Mouse (Mus musculus) hindbrain, embryonic 11.5 days (tissue): ENCODE measurements around the gene Uhmk1. TPM values are rescaled to one million over a fixed set of nuclear protein-coding genes. Genes with fewer than 3 reads are reported as not detected.

ENCODE experiments used
- ATAC-seq: fragments of 200-750 bp; cut with Nextera tagmentation; 2 replicates; pipeline ENCODE4 v1.8.0; 2017; ENCODE audit warnings: mild to moderate bottlenecking, moderate TSS enrichment, moderate library complexity; ENCODE audit not compliant: low FRiP score
- DNase-seq: peaks from one replicate; pipeline ENCODE4 v3.0.0-alpha.2; 2015; ENCODE audit warnings: low spot score
- H3K27ac ChIP-seq: fragments of 300-500 bp; sonication (generic); 2 replicates; pipeline ENCODE4 v1.5.1; 2014; ENCODE audit warnings: mild to moderate bottlenecking, low read depth, low read length
- H3K27me3 ChIP-seq: fragments of 300-500 bp; sonication (generic); 2 replicates; pipeline ENCODE4 v1.6.1; 2014; ENCODE audit warnings: mild to moderate bottlenecking, low read length, moderate library complexity, mixed read lengths; ENCODE audit not compliant: control insufficient read depth, insufficient read depth
- H3K36me3 ChIP-seq: fragments of 300-500 bp; sonication (generic); 2 replicates; pipeline ENCODE4 v1.6.1; 2014; ENCODE audit warnings: mild to moderate bottlenecking, low read length, moderate library complexity, mixed read lengths; ENCODE audit not compliant: control insufficient read depth, insufficient read depth
- H3K4me1 ChIP-seq: fragments of 300-500 bp; sonication (generic); replicated peaks from 2 replicates; pipeline ENCODE4 v1.6.1; 2014; ENCODE audit warnings: low read length, mixed read lengths; ENCODE audit not compliant: control insufficient read depth, insufficient read depth
- H3K4me2 ChIP-seq: fragments of 300-500 bp; sonication (generic); replicated peaks from 2 replicates; pipeline ENCODE4 v1.6.1; 2014; ENCODE audit warnings: mild to moderate bottlenecking, low read depth, low read length
- H3K4me3 ChIP-seq: fragments of 300-500 bp; sonication (generic); 2 replicates; pipeline ENCODE4 v1.5.1; 2014; ENCODE audit warnings: low read depth, low read length
- H3K9ac ChIP-seq: fragments of 300-500 bp; sonication (generic); 2 replicates; pipeline ENCODE4 v1.6.1; 2014; ENCODE audit warnings: low read depth, low read length
- H3K9me3 ChIP-seq: fragments of 300-500 bp; sonication (generic); 2 replicates; pipeline ENCODE4 v1.6.1; 2016; ENCODE audit warnings: low read length; ENCODE audit not compliant: control insufficient read depth
- WGBS: fragments of 180-500 bp; shearing (Covaris S2); extraction: QIAGEN DNeasy Blood & Tissue Kit; methylation state at CpG from one replicate; pipeline ENCODE4 v1.1.7; 2014; 5-methylcytosine and 5-hydroxymethylcytosine counted together
- polyA plus RNA-seq: library from polyadenylated mRNA; unstranded; fragments of >200 nt; fragmentation: Nextera tagmentation; extraction: Ambion mirVana; gene quantifications from 2 replicates; pipeline ENCODE4 v1.2.1, GENCODE M21; 2014

Uhmk1 gene
- polyA plus RNA-seq, 1 experiment from 2014 or later: 13.6 TPM

- H3K9me3 ChIP-seq: no peaks in the 10 kb centered on the region
- DNase-seq: no peak
- no peak overlapping the region for H3K9ac ChIP-seq
- H3K4me3 ChIP-seq: no peak overlapping the region
- no peaks in the 10 kb centered on the region for H3K27me3 ChIP-seq
- WGBS: 81% methylated on average over 2 of the region's 2 CpGs
- H3K36me3 ChIP-seq: no peaks in the 10 kb centered on the region
- no peak overlapping the region for H3K4me2 ChIP-seq
- ATAC-seq: no peak
- no peaks in the 10 kb centered on the region for H3K4me1 ChIP-seq
- H3K27ac ChIP-seq: no peak overlapping the region
Measured at GRCm38 (mm10) chr1:170164053-170164614, 51.1 kb downstream of the Uhmk1 start.

DNA sequence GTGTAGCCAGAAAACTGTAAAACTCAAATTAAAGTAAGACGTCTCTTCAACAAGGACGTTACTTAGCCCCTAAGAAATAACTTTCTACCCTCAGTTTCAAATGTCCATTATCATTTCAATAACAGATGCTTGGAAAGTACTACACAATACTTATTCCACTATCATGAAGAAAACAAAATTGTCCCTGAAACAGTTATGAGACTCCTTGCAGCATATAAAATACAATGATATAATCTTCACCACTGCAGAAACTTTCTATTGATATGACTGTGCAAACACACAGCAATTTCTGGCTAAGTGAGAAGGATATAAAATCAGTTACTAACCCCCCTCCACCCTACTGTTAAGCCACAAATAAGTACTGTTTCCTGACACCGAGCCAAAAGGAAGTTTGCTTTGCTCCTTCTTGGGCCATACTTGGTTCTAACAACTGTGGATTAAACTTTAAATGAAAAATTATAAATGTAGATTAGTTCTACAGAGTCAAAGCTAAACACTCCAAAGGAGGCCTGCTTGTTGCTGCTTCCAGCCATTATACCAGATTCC lies 51.7 kb downstream of the Uhmk1 start:
- H3K27me3 ChIP-seq: no peaks in the 10 kb centered on the region
- H3K4me3 ChIP-seq: no peak overlapping the region
- H3K9me3 ChIP-seq: no peaks in the 10 kb centered on the region
- DNase-seq (no peak), ATAC-seq (no peak)
- H3K4me2 ChIP-seq: no peak overlapping the region
- no peaks in the 10 kb centered on the region for H3K4me1 ChIP-seq
- 89% methylated on average over 3 of the region's 3 CpGs for WGBS
- H3K9ac ChIP-seq: no peak overlapping the region
- no peaks in the 10 kb centered on the region for H3K36me3 ChIP-seq
- no peak overlapping the region for H3K27ac ChIP-seq

DNA sequence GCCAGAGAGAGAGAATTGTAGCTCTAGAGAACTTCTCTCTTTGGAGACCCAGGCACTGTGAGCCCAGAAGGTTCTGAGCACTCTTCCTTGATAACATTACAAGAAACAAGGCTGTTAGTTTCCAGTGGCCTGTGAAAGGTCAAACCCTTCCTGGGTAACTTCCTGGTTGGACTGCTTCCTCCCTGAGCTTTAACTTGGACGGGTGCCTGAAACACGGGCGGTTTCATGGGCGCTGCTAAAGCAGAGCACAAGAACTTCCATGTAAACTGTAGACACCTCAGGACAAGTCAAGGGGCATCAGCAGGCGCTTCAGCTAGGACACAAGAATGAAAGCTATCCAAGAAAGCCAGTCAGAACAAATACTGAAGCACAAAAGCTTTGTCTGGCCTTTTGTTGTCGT lies 53.3 kb downstream of the Uhmk1 start:
- ATAC-seq (no peak), DNase-seq (no peak)
- Histone ChIP-seq H3K27ac (no peak overlapping the region), H3K9ac (no peak overlapping the region), H3K4me3 (no peak overlapping the region), H3K36me3 (no peaks in the 10 kb centered on the region), H3K4me1 (no peaks in the 10 kb centered on the region), H3K9me3 (no peaks in the 10 kb centered on the region), H3K4me2 (no peak overlapping the region), H3K27me3 (no peaks in the 10 kb centered on the region)
- WGBS: 85% methylated on average over 6 of the region's 6 CpGs

DNA sequence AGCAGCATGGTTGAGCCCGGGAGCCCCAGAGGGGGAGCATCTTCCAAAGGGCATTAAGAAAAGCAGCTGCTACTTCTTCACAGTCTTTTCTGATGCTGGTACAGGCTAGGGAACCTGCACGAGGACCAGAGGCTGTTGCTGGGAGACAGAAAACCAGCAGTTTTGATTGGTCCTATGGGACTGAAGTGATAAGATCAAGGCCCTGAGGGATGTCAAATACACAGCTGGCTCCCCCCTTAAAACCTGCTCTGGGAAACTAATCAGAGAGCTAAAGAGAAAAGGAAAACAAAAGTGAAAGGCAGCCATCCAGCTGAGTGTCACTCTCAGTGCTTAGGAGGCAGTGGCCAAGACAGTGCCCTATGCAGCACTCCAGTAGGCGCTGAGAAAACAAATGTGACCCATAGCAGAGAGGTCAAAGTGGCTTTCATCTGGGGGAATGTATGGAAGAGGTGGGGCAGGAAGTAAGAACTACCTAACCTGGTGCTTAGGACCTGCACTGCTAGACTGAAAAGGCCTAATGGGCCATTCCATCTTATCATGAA lies 54.7 kb downstream of the Uhmk1 start:
- no peak overlapping the region for H3K27ac ChIP-seq

GRCm38 (mm10) chr1:170159707-170160106 lies 55.5 kb downstream of the Uhmk1 start:
- no peaks in the 10 kb centered on the region for H3K9me3 ChIP-seq
- H3K9ac ChIP-seq: no peak overlapping the region
- no peaks in the 10 kb centered on the region for H3K36me3 ChIP-seq
- H3K27me3 ChIP-seq: no peaks in the 10 kb centered on the region
- ATAC-seq: no peak
- H3K4me3 ChIP-seq: no peak overlapping the region
- 90% methylated on average over 2 of the region's 2 CpGs for WGBS
- no peak overlapping the region for H3K4me2 ChIP-seq
- no peak overlapping the region for H3K27ac ChIP-seq
- no peaks in the 10 kb centered on the region for H3K4me1 ChIP-seq
- no peak for DNase-seq

More for the DNA sequence above, 54.7 kb downstream of the Uhmk1 start:
- Histone ChIP-seq H3K36me3 (no peaks in the 10 kb centered on the region), H3K4me2 (no peak overlapping the region), H3K4me1 (no peaks in the 10 kb centered on the region), H3K9me3 (no peaks in the 10 kb centered on the region), H3K9ac (no peak overlapping the region), H3K4me3 (no peak overlapping the region), H3K27me3 (no peaks in the 10 kb centered on the region)
- no peak for DNase-seq
- 59% methylated on average over 3 of the region's 3 CpGs for WGBS
- ATAC-seq: no peak

GRCm38 (mm10) chr1:170155761-170156160 lies 59.4 kb downstream of the Uhmk1 start:
- Histone ChIP-seq H3K27me3 (no peaks in the 10 kb centered on the region), H3K9ac (no peak overlapping the region), H3K4me3 (no peak overlapping the region), H3K27ac (no peak overlapping the region), H3K9me3 (no peaks in the 10 kb centered on the region), H3K4me2 (no peak overlapping the region), H3K4me1 (no peaks in the 10 kb centered on the region), H3K36me3 (no peaks in the 10 kb centered on the region)
- DNase-seq (no peak), ATAC-seq (no peak)
- 95% methylated on average over 5 of the region's 5 CpGs for WGBS

- Histone ChIP-seq H3K9ac (no peak overlapping the region), H3K4me3 (no peak overlapping the region), H3K27ac (no peak overlapping the region), H3K36me3 (no peaks in the 10 kb centered on the region), H3K4me1 (no peaks in the 10 kb centered on the region), H3K9me3 (no peaks in the 10 kb centered on the region), H3K4me2 (no peak overlapping the region), H3K27me3 (no peaks in the 10 kb centered on the region)
- ATAC-seq (no peak), DNase-seq (no peak)
- 72% methylated on average over 2 of the region's 2 CpGs for WGBS
Measured at GRCm38 (mm10) chr1:170155298-170155697, 59.9 kb downstream of the Uhmk1 start.

- WGBS: 89% methylated on average over 8 of the region's 8 CpGs
- DNase-seq: no peak
- Histone ChIP-seq H3K4me2 (no peak overlapping the region), H3K9me3 (no peaks in the 10 kb centered on the region), H3K36me3 (no peaks in the 10 kb centered on the region), H3K9ac (no peak overlapping the region), H3K4me3 (no peak overlapping the region), H3K27me3 (no peaks in the 10 kb centered on the region), H3K4me1 (no peaks in the 10 kb centered on the region), H3K27ac (no peak overlapping the region)
- ATAC-seq: no peak
Measured at GRCm38 (mm10) chr1:170153986-170154385, 61.2 kb downstream of the Uhmk1 start.

GRCm38 (mm10) chr1:170152552-170152951 lies 62.6 kb downstream of the Uhmk1 start:
- Histone ChIP-seq H3K27me3 (no peaks in the 10 kb centered on the region), H3K4me1 (no peaks in the 10 kb centered on the region), H3K9ac (no peak overlapping the region), H3K27ac (no peak overlapping the region), H3K9me3 (no peaks in the 10 kb centered on the region), H3K4me3 (no peak overlapping the region), H3K36me3 (no peaks in the 10 kb centered on the region), H3K4me2 (no peak overlapping the region)
- no peak for DNase-seq
- WGBS: 84% methylated on average over 2 of the region's 2 CpGs
- no peak for ATAC-seq
